19 mouse cellular contexts compared by ENCODE assay signal in genomic region chr4:133315991-133316390, GRCm38 (mm10).
"Had no signal": no experiment of that assay in that cellular context is flagged by ENCODE, and none has a peak within 500 bp of the region (broad histone marks: within the 10 kb centered on the region; RNA-seq: fewer than 3 reads in every experiment).

No protein-coding gene starts in this region.

- H3K4me1 ChIP-seq: liver, embryonic 15.5 days; midbrain, embryonic 10.5 days; midbrain, embryonic 13.5 days; neural tube, embryonic 13.5 days had no signal

- DNase-seq: layer of hippocampus, adult 9-11 months; lung, adult 18-20 months; lung, postnatal 10 days; lung, postnatal 36 days; retina, postnatal 1 day; right cerebral cortex, postnatal 25 days; thymus, adult 18-20 months; thymus, postnatal 36 days had no signal

- H3K27me3 ChIP-seq: liver, embryonic 12.5 days; liver, embryonic 15.5 days; lung, embryonic 15.5 days; megakaryocyte, embryonic 14.5 days; midbrain, embryonic 13.5 days; neural tube, embryonic 13.5 days had no signal

- ATAC-seq: liver, embryonic 12.5 days; midbrain, embryonic 13.5 days; midbrain, embryonic 16.5 days had no signal

- H3K4me3 ChIP-seq: layer of hippocampus, adult 2 months; liver, embryonic 12.5 days; liver, embryonic 15.5 days; lung, embryonic 15.5 days; megakaryocyte, embryonic 14.5 days; midbrain, embryonic 10.5 days; midbrain, embryonic 13.5 days; myocyte; neural tube, embryonic 13.5 days had no signal

- H3K4me2 ChIP-seq: liver, embryonic 12.5 days; liver, embryonic 15.5 days; lung, embryonic 15.5 days; midbrain, embryonic 13.5 days; neural tube, embryonic 13.5 days had no signal

- H3K9ac ChIP-seq: liver, embryonic 12.5 days; liver, embryonic 15.5 days; lung, embryonic 15.5 days; midbrain, embryonic 13.5 days; neural tube, embryonic 13.5 days had no signal

- H3K27ac ChIP-seq: kidney, postnatal 0 days; layer of hippocampus, adult 2 months; liver, embryonic 12.5 days; liver, embryonic 15.5 days; lung, embryonic 15.5 days; midbrain, embryonic 10.5 days; midbrain, embryonic 13.5 days; neural tube, embryonic 13.5 days had no signal

- H3K9me3 ChIP-seq: liver, embryonic 12.5 days; liver, embryonic 15.5 days; lung, embryonic 15.5 days; megakaryocyte, embryonic 14.5 days; midbrain, embryonic 10.5 days; midbrain, embryonic 13.5 days; neural tube, embryonic 13.5 days had no signal
